Mouse (Mus musculus) CH12.LX (cell line): Measurements from ENCODE around the gene Atg5. TPM values are rescaled to one million over a fixed set of nuclear protein-coding genes. Genes with fewer than 3 reads are reported as not detected.

Experiments
- DNase-seq: peaks from one replicate; pipeline ENCODE4 v3.0.0-alpha.2; 2013; ENCODE audit errors: extremely low read depth
- H3K27ac ChIP-seq: 2 replicates; pipeline ENCODE4 v1.5.1; 2012; ENCODE audit warnings: low read depth, mild to moderate bottlenecking, control low read depth, moderate library complexity; ENCODE audit not compliant: insufficient read depth
- H3K27me3 ChIP-seq: replicated peaks from 2 replicates; pipeline ENCODE3; 2012; ENCODE audit warnings: inconsistent platforms
- H3K36me3 ChIP-seq, 2 experiments: replicated peaks in 1 of 2; 2 replicates each; pipeline versions ENCODE3 to v1.6.1; 2012; ENCODE audit warnings: inconsistent platforms in 1 of 2, low read length in 1 of 2, mild to moderate bottlenecking in 1 of 2, mixed read lengths in 1 of 2, moderate library complexity in 1 of 2; ENCODE audit not compliant: control insufficient read depth in 1 of 2, insufficient read depth in 1 of 2
- H3K4me1 ChIP-seq, 2 experiments: 2 replicates each; pipeline ENCODE4 v1.6.1; 2012; ENCODE audit warnings: inconsistent platforms in 1 of 2, moderate library complexity in 1 of 2; ENCODE audit not compliant: insufficient read depth in 2 of 2, control insufficient read depth in 1 of 2
- H3K4me2 ChIP-seq: 2 replicates; pipeline ENCODE4 v1.6.1; 2012; ENCODE audit warnings: low read depth, mild to moderate bottlenecking, control low read depth; ENCODE audit not compliant: poor library complexity, insufficient read depth, severe bottlenecking
- H3K4me3 ChIP-seq, 3 experiments: fragments of 150-350 bp in 1 of 3; sonication (generic) in 1 of 3; replicated peaks in 1 of 3; 2 replicates each; pipeline versions ENCODE3 to v1.5.1; 2011 to 2012; ENCODE audit warnings: low read depth in 2 of 3, low read length in 2 of 3, mild to moderate bottlenecking in 2 of 3, moderate library complexity in 2 of 3, control low read depth in 1 of 3, improper control_type of control experiment in 1 of 3, inconsistent platforms in 1 of 3, mixed read lengths in 1 of 3; ENCODE audit not compliant: poor library complexity in 1 of 3
- H3K79me2 ChIP-seq: replicated peaks from 2 replicates; pipeline ENCODE4 v1.6.1; 2012; ENCODE audit warnings: mild to moderate bottlenecking, moderate library complexity; ENCODE audit not compliant: control insufficient read depth, poor library complexity, insufficient read depth, severe bottlenecking; ENCODE audit errors: extremely low read depth
- H3K9ac ChIP-seq: 2 replicates; pipeline ENCODE4 v1.6.1; 2012; ENCODE audit warnings: low read depth, mild to moderate bottlenecking, control low read depth, moderate library complexity; ENCODE audit not compliant: insufficient read depth
- H3K9me3 ChIP-seq: replicated peaks from 2 replicates; pipeline ENCODE3; 2012; ENCODE audit warnings: low read length, inconsistent platforms, mixed read lengths
- BHLHE40 ChIP-seq: IDR thresholded peaks from 2 replicates; pipeline ENCODE4 v1.6.1; 2011; ENCODE audit warnings: mild to moderate bottlenecking, low read depth, low read length, improper control_type of control experiment
- E2F4 ChIP-seq: IDR thresholded peaks from 2 replicates; pipeline ENCODE4 v1.6.1; 2011; ENCODE audit warnings: low read depth, low read length, improper control_type of control experiment; ENCODE audit not compliant: insufficient replicate concordance
- HCFC1 ChIP-seq: IDR thresholded peaks from 2 replicates; pipeline ENCODE4 v1.6.1; 2012; ENCODE audit warnings: low read depth, mild to moderate bottlenecking, inconsistent platforms, low read length, improper control_type of control experiment
- IRF4 ChIP-seq: IDR thresholded peaks from 2 replicates; pipeline ENCODE4 v1.6.1; 2014; ENCODE audit warnings: low read depth, mild to moderate bottlenecking, inconsistent platforms, low read length, improper control_type of control experiment
- JUN ChIP-seq: IDR thresholded peaks from 2 replicates; pipeline ENCODE4 v1.6.1; 2011; ENCODE audit warnings: low read depth, mild to moderate bottlenecking, low read length, improper control_type of control experiment, moderate library complexity; ENCODE audit not compliant: insufficient read depth
- MAZ ChIP-seq: IDR thresholded peaks from 2 replicates; pipeline ENCODE4 v1.6.1; 2012; ENCODE audit warnings: low read depth, mild to moderate bottlenecking, inconsistent platforms, low read length, improper control_type of control experiment, moderate library complexity
- MEF2A ChIP-seq: IDR thresholded peaks from 2 replicates; pipeline ENCODE4 v1.6.1; 2014; ENCODE audit warnings: low read depth, mild to moderate bottlenecking, inconsistent platforms, low read length, improper control_type of control experiment, borderline replicate concordance
- MXI1 ChIP-seq: IDR thresholded peaks from 2 replicates; pipeline ENCODE4 v1.6.1; 2011; ENCODE audit warnings: mild to moderate bottlenecking, low read depth, low read length, improper control_type of control experiment
- POLR2AphosphoS2 ChIP-seq: IDR thresholded peaks from 2 replicates; pipeline ENCODE4 v1.6.1; 2011; ENCODE audit warnings: low read depth, low read length, improper control_type of control experiment
- RAD21 ChIP-seq: IDR thresholded peaks from 2 replicates; pipeline ENCODE4 v1.6.1; 2011; ENCODE audit warnings: low read depth, mild to moderate bottlenecking, low read length, improper control_type of control experiment, moderate library complexity
- SIN3A ChIP-seq: IDR thresholded peaks from 2 replicates; pipeline ENCODE4 v1.6.1; 2012; ENCODE audit warnings: low read length, improper control_type of control experiment, inconsistent platforms
- TCF12 ChIP-seq: IDR thresholded peaks from 2 replicates; pipeline ENCODE4 v1.6.1; 2014; ENCODE audit warnings: low read depth, mild to moderate bottlenecking, inconsistent platforms, low read length, improper control_type of control experiment
- ZC3H11A ChIP-seq: IDR thresholded peaks from 2 replicates; pipeline ENCODE4 v1.6.1; 2012; ENCODE audit warnings: low read depth, mild to moderate bottlenecking, inconsistent platforms, low read length, improper control_type of control experiment
- dilution Hi-C: fragments of 300-500 bp; cut with MboI; formaldehyde crosslinking; loops from 2 replicates; pipeline ENCODE4 v1.14.3; 2020; ENCODE audit warnings: low sequenced_read_pairs; ENCODE audit not compliant: extremely low pct_unique_long_range_greater_than_20kb, extremely low pct_ligation_motif_present
- in situ Hi-C: fragments of 300-500 bp; cut with MboI; formaldehyde crosslinking; loops from 3 replicates; pipeline ENCODE4 v1.14.3; 2019; ENCODE audit warnings: low sequenced_read_pairs, low pct_ligation_motif_present, low pct_unique_long_range_greater_than_20kb, mixed read lengths
- polyA plus RNA-seq: library from polyadenylated mRNA; unstranded; fragments of >175 nt; gene quantifications from 2 replicates; pipeline ENCODE4 v1.2.1, GENCODE M21; 2012; ENCODE audit warnings: low read depth; ENCODE audit not compliant: insufficient read length
- total RNA-seq, 2 experiments: library from RNA; depleted of rRNA; stranded (reverse); fragments of 300-350 nt in 1 of 2; fragments of >200 nt in 1 of 2; gene quantifications; 2 replicates each; pipeline ENCODE4 v1.2.3; 2012 to 2014

Atg5 gene
- total and polyA plus RNA-seq, 3 experiments, result 15.6 to 47.5 (median 34.7) TPM

GRCm38 (mm10) chr10:44362846-44363245, 94.7 kb downstream of the Atg5 start:
- Histone ChIP-seq H3K4me1 (peaks cover 29 to 65% of the 10 kb centered on the region in 2 experiments), H3K9me3 (no peaks in the 10 kb centered on the region), H3K9ac (peak overlapping the region; percentile 15), H3K27me3 (no peaks in the 10 kb centered on the region), H3K4me3 (no peak overlapping the region), H3K36me3 (peaks cover 0 to 23% of the 10 kb centered on the region in 2 experiments), H3K27ac (peak overlapping the region; percentile 69), H3K4me2 (peak overlapping the region; percentile 71), H3K79me2 (no peaks in the 10 kb centered on the region; the same call in 1 of the 2 replicates)
- TF ChIP-seq TCF12 (peak; percentile 43; the same call in 1 of the 2 replicates), BHLHE40 (no peak), MXI1 (no peak), HCFC1 (no peak), IRF4 (peak; percentile 1; the same call in 1 of the 2 replicates), MEF2A (no peak; the same call in 1 of the 2 replicates), POLR2AphosphoS2 (no peak), SIN3A (no peak), MAZ (no peak)
- in situ Hi-C loops, result no loop called here
- no peak for DNase-seq
- dilution Hi-C loops, result no loop called here

- no peaks in the 10 kb centered on the region for H3K79me2 ChIP-seq
- H3K4me1 ChIP-seq, result peaks cover 32 to 61% of the 10 kb centered on the region in 2 experiments
- no peak overlapping the region for H3K4me2 ChIP-seq
- H3K36me3 ChIP-seq, result peaks cover 0 to 14% of the 10 kb centered on the region in 2 experiments
- H3K9me3 ChIP-seq, result no peaks in the 10 kb centered on the region
- H3K4me3 ChIP-seq, result no peak overlapping the region
- H3K27ac ChIP-seq, result peak overlapping the region; percentile 21
- no peak for DNase-seq
- TF ChIP-seq E2F4, result no peak
- no peak for TF ChIP-seq JUN
- no peak for TF ChIP-seq ZC3H11A
- TF ChIP-seq RAD21, result no peak
- TF ChIP-seq BHLHE40, result peak; percentile 89
- TF ChIP-seq POLR2AphosphoS2, result no peak
- no peak for TF ChIP-seq MEF2A
- no peaks in the 10 kb centered on the region for H3K27me3 ChIP-seq
- dilution Hi-C loops, result no loop called here
- H3K9ac ChIP-seq, result peak overlapping the region; percentile 18; the same call in 1 of the 2 replicates
- in situ Hi-C loops, result no loop called here
These were observed 98.0 kb downstream of the Atg5 start for GRCm38 (mm10) chr10:44366186-44366585.
